In the genomic region with DNA sequence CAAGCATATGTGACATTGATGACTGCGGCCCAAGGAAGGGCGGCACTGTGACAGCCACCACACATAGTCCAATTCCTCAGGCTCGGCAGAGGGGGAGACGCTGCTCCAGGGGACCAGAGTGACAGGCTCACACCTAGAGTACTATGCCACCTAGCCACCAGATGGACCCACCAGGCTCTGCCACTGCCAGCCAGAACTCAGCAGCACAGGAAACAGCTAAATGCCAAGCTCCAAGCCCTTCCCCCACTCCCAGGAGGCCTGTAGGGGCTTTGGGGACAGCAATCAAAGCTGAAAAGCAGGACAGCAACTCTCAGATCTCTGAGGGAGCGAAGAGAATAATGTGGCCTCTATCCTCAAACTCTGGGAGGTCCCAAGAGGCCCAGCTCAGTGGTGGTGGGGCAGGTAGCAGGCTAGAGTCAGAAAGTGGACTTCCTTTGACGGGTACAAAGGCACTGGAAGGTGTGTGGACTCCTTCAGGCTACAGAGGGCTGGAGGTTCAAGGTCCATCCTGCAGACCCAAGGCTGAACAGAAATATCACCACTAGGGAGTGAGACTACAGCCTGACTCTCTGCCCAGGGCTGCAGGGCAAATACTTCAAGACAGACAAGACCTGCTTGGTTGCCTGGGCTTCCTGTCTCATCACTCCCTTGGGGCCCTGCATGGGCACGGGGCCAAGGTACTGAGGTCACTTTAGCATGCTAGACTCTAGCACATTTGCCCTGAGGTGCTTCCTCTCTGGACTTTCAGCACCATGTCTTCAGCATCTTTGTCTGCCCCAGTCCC, we compare ENCODE assay signal across 8 mouse cellular contexts. TPM values are rescaled to one million over a fixed set of nuclear protein-coding genes. Genes with fewer than 3 reads are reported as not detected.
DNase-seq lines count a peak whose midpoint lies in the region; ATAC-seq and TF ChIP-seq lines count a peak whose summit lies in the region.
"Had no signal": no experiment of that assay in that cellular context is flagged by ENCODE, and none has a peak within 500 bp of the region (broad histone marks: within the 10 kb centered on the region; RNA-seq: fewer than 3 reads in every experiment).

No protein-coding gene starts in this region.

- peak; percentile 40 for DNase-seq in right cerebral cortex, postnatal 4 days
- DNase-seq in right cerebral cortex, adult 18-20 months: no peak
- DNase-seq in adrenal gland, postnatal 36 days: peak; percentile 68 to 85
- DNase-seq in embryonic facial prominence, embryonic 14.5 days (ENCODE audit: low spot score): peak; percentile 62
- peak; percentile 42 to 66 for DNase-seq in heart, postnatal 36 days
- peak; percentile 76 to 86 for DNase-seq in kidney, postnatal 4 days
- peak; percentile 79 to 96 for DNase-seq in spleen, adult 2 months (ENCODE audit: low read depth in 1 of 2, low spot score in 2 of 2)

- no peak overlapping the region for H3K9ac ChIP-seq in embryonic facial prominence, embryonic 14.5 days (ENCODE audit: low read depth, low read length)
- H3K9ac ChIP-seq: embryonic facial prominence, embryonic 13.5 days had no signal

- intact Hi-C loops in heart, postnatal 36 days (cut with DNase I): no loop called here

- 0 out of 2 replicates have a peak, but pooled peaks have one; percentile 18 for ATAC-seq in embryonic facial prominence, embryonic 14.5 days (ENCODE audit: low read depth)

- no peak for TF ChIP-seq CTCF in spleen, adult 2 months (IDR thresholded peaks at IDR 0.05; ENCODE audit: extremely low read depth, insufficient read depth, insufficient read length, insufficient replicate concordance)

- no peaks in the 10 kb centered on the region for H3K9me3 ChIP-seq in embryonic facial prominence, embryonic 14.5 days (ENCODE audit: control insufficient read depth, low read length)

- no peak overlapping the region for H3K27ac ChIP-seq in embryonic facial prominence, embryonic 14.5 days (replicated peaks; ENCODE audit: low read depth, low read length)
- H3K27ac ChIP-seq in spleen, adult 2 months (ENCODE audit: insufficient read depth, low read length): peak overlapping the region; percentile 83
- H3K27ac ChIP-seq: embryonic facial prominence, embryonic 13.5 days had no signal

- no peak overlapping the region for H3K4me2 ChIP-seq in embryonic facial prominence, embryonic 14.5 days (ENCODE audit: low read depth, low read length)
- H3K4me2 ChIP-seq: embryonic facial prominence, embryonic 13.5 days had no signal

- no peak; the same call in 1 of the 2 replicates for TF ChIP-seq POLR2A in spleen, adult 2 months (IDR thresholded peaks at IDR 0.05; ENCODE audit: low read depth, low read length)

- no peaks in the 10 kb centered on the region for H3K27me3 ChIP-seq in embryonic facial prominence, embryonic 14.5 days (replicated peaks; ENCODE audit: control insufficient read depth, insufficient read depth, low read length)
- H3K27me3 ChIP-seq in spleen, adult 2 months (ENCODE audit: control insufficient read depth, insufficient read depth, low read length): no peaks in the 10 kb centered on the region
- H3K27me3 ChIP-seq: embryonic facial prominence, embryonic 13.5 days had no signal

- H3K36me3 ChIP-seq in embryonic facial prominence, embryonic 14.5 days (ENCODE audit: control insufficient read depth, insufficient read depth, low read length): no peaks in the 10 kb centered on the region
- no peaks in the 10 kb centered on the region for H3K36me3 ChIP-seq in spleen, adult 2 months (ENCODE audit: control insufficient read depth, insufficient read depth, low read length)
- H3K36me3 ChIP-seq: embryonic facial prominence, embryonic 13.5 days had no signal

- WGBS in embryonic facial prominence, embryonic 14.5 days: 53% methylated on average over 6 of the region's 7 CpGs
- 39% methylated on average over 7 of the region's 7 CpGs for WGBS in spleen, adult 2 months

- no peak overlapping the region for H3K4me3 ChIP-seq in embryonic facial prominence, embryonic 14.5 days (ENCODE audit: low read depth, low read length)
- no peak overlapping the region for H3K4me3 ChIP-seq in spleen, adult 2 months (ENCODE audit: extremely low read depth, insufficient read depth, insufficient read length)
- H3K4me3 ChIP-seq: embryonic facial prominence, embryonic 13.5 days had no signal

- H3K4me1 ChIP-seq in embryonic facial prominence, embryonic 14.5 days (ENCODE audit: control insufficient read depth, insufficient read depth, low read length): no peaks in the 10 kb centered on the region
- H3K4me1 ChIP-seq in spleen, adult 2 months (ENCODE audit: control insufficient read depth, insufficient read depth, insufficient read length): peaks cover 26% of the 10 kb centered on the region; the same call in 1 of the 2 replicates

RNA-seq across cellular contexts. Expression of gene Sfxn5, which starts 37.6 kb away (rescaled TPM):
- 10 to 100 TPM; 19.9 to 20.5 TPM for total RNA-seq in adrenal gland, postnatal 36 days (2021)
- polyA plus RNA-seq in embryonic facial prominence, embryonic 14.5 days (2014; fragmentation: Nextera tagmentation; extraction: Ambion mirVana): 6.7 and 8.9 TPM in 2 replicates
- total RNA-seq in heart, postnatal 36 days (2021): 1 to 10 TPM; 3.4 to 4.1 TPM
- polyA plus RNA-seq in spleen, adult 2 months (2012; rRNA removed): 3.5 and 6.2 TPM in 2 replicates

Comparison
In these comparisons a context has a peak if more than half of its experiments do, and no peak if none do; other contexts are left out.
1. RNA of gene Sfxn5, which starts 37.6 kb away (total RNA-seq): 19.9 to 20.5 TPM in adrenal gland, postnatal 36 days; 3.4 to 4.1 TPM in heart, postnatal 36 days; every median in the first group is over 4 times any median in the second.